Mouse (Mus musculus) limb, embryonic 14.5 days (tissue): ENCODE data around the gene Ednrb. TPM values are rescaled to one million over a fixed set of nuclear protein-coding genes. Genes with fewer than 3 reads are reported as not detected.

Experiments used
- ATAC-seq: fragments of 200-750 bp; cut with Nextera tagmentation; 2 replicates; pipeline ENCODE4 v1.8.0; 2017; ENCODE audit warnings: low read depth, moderate number of reproducible peaks, moderate TSS enrichment; ENCODE audit not compliant: low FRiP score
- DNase-seq: peaks from one replicate; pipeline ENCODE4 v3.0.0-alpha.2; 2015; ENCODE audit warnings: low spot score
- H3K27ac ChIP-seq: fragments of 300-500 bp; sonication (generic); replicated peaks from 2 replicates; pipeline ENCODE4 v1.5.1; 2014; ENCODE audit warnings: low read depth, mild to moderate bottlenecking, low read length, moderate library complexity, mixed read lengths
- H3K27me3 ChIP-seq: fragments of 300-500 bp; sonication (generic); 2 replicates; pipeline ENCODE4 v1.6.1; 2014; ENCODE audit warnings: low read length, mixed read lengths; ENCODE audit not compliant: control insufficient read depth, insufficient read depth
- H3K36me3 ChIP-seq: fragments of 300-500 bp; sonication (generic); 2 replicates; pipeline ENCODE4 v1.6.1; 2014; ENCODE audit warnings: mild to moderate bottlenecking, low read length, moderate library complexity, mixed read lengths; ENCODE audit not compliant: control insufficient read depth, insufficient read depth
- H3K4me1 ChIP-seq: fragments of 300-500 bp; sonication (generic); 2 replicates; pipeline ENCODE4 v1.6.1; 2014; ENCODE audit warnings: antibody characterized with exemption, low read length, mixed read lengths; ENCODE audit not compliant: control insufficient read depth, insufficient read depth
- H3K4me2 ChIP-seq: fragments of 300-500 bp; sonication (generic); replicated peaks from 2 replicates; pipeline ENCODE4 v1.6.1; 2014; ENCODE audit warnings: low read depth, mild to moderate bottlenecking, low read length, moderate library complexity; ENCODE audit not compliant: severe bottlenecking
- H3K4me3 ChIP-seq: fragments of 300-500 bp; sonication (generic); replicated peaks from 2 replicates; pipeline ENCODE4 v1.5.1; 2014; ENCODE audit warnings: low read length
- H3K9ac ChIP-seq: fragments of 300-500 bp; sonication (generic); 2 replicates; pipeline ENCODE4 v1.6.1; 2014; ENCODE audit warnings: mild to moderate bottlenecking, low read depth, low read length, moderate library complexity; ENCODE audit not compliant: severe bottlenecking
- H3K9me3 ChIP-seq: fragments of 300-500 bp; sonication (generic); 2 replicates; pipeline ENCODE4 v1.6.1; 2016; ENCODE audit warnings: low read length; ENCODE audit not compliant: control insufficient read depth
- POLR2A ChIP-seq: fragments of 200-500 bp; IDR thresholded peaks from 2 replicates; pipeline ENCODE4 v1.8.0; 2012; ENCODE audit warnings: inconsistent platforms, mild to moderate bottlenecking, moderate library complexity, borderline replicate concordance; ENCODE audit not compliant: insufficient read depth, insufficient read length; ENCODE audit errors: extremely low read depth
- WGBS: fragments of 180-500 bp; shearing (Covaris S2); extraction: QIAGEN DNeasy Blood & Tissue Kit; methylation state at CpG from one replicate; pipeline ENCODE4 v1.1.7; 2014; 5-methylcytosine and 5-hydroxymethylcytosine counted together
- polyA plus RNA-seq, 2 experiments: library from polyadenylated mRNA; depleted of rRNA in 1 of 2; stranded (reverse) in 1 of 2; unstranded in 1 of 2; fragments of >200 nt; fragmentation: Nextera tagmentation in 1 of 2; extraction: Ambion mirVana in 1 of 2; gene quantifications; 2 replicates each; pipeline versions ENCODE4 v1.2.1 to v1.2.3; 2012 to 2014

The Ednrb gene
- polyA plus RNA-seq, 2 experiments, result 10.1 to 26.7 TPM

- TF ChIP-seq POLR2A, result no peak
- Histone ChIP-seq H3K27me3 (no peaks in the 10 kb centered on the region), H3K4me3 (no peak overlapping the region), H3K4me1 (no peaks in the 10 kb centered on the region), H3K27ac (no peak overlapping the region), H3K9me3 (no peaks in the 10 kb centered on the region), H3K9ac (no peak overlapping the region), H3K4me2 (no peak overlapping the region), H3K36me3 (no peaks in the 10 kb centered on the region)
- whole genome bisulfite sequencing, result 39% methylated on average over 7 of the region's 7 CpGs
- DNase-seq (no peak), ATAC-seq (no peak)
These were observed 9.6 kb downstream of the Ednrb start for GRCm38 (mm10) chr14:103834589-103834988.

- no peaks in the 10 kb centered on the region for H3K4me1 ChIP-seq
- no peak for ATAC-seq
- H3K27me3 ChIP-seq, result no peaks in the 10 kb centered on the region
- DNase-seq, result no peak
- no peak for TF ChIP-seq POLR2A
- WGBS, result 74% methylated on average over 3 of the region's 3 CpGs
- H3K9ac ChIP-seq, result no peak overlapping the region
- no peaks in the 10 kb centered on the region for H3K36me3 ChIP-seq
- no peak overlapping the region for H3K4me2 ChIP-seq
- H3K9me3 ChIP-seq, result no peaks in the 10 kb centered on the region
- H3K4me3 ChIP-seq, result no peak overlapping the region
- H3K27ac ChIP-seq, result no peak overlapping the region
These were observed 10.1 kb downstream of the Ednrb start for GRCm38 (mm10) chr14:103834147-103834546.

GRCm38 (mm10) chr14:103832472-103832871 is 11.7 kb downstream of the Ednrb start:
- Histone ChIP-seq H3K9me3 (no peaks in the 10 kb centered on the region), H3K36me3 (no peaks in the 10 kb centered on the region), H3K27me3 (no peaks in the 10 kb centered on the region), H3K4me2 (no peak overlapping the region), H3K4me3 (no peak overlapping the region), H3K9ac (no peak overlapping the region), H3K27ac (no peak overlapping the region), H3K4me1 (no peaks in the 10 kb centered on the region)
- DNase-seq (no peak), ATAC-seq (no peak)
- no peak for TF ChIP-seq POLR2A
- whole genome bisulfite sequencing, result 75% methylated on average over 4 of the region's 4 CpGs

GRCm38 (mm10) chr14:103831007-103831406 is 13.2 kb downstream of the Ednrb start:
- no peak overlapping the region for H3K4me3 ChIP-seq
- no peak overlapping the region for H3K9ac ChIP-seq
- H3K27me3 ChIP-seq, result no peaks in the 10 kb centered on the region
- H3K9me3 ChIP-seq, result no peaks in the 10 kb centered on the region
- H3K4me1 ChIP-seq, result no peaks in the 10 kb centered on the region
- ATAC-seq (no peak), DNase-seq (no peak)
- no peaks in the 10 kb centered on the region for H3K36me3 ChIP-seq
- H3K4me2 ChIP-seq, result no peak overlapping the region
- 80% methylated on average over 5 of the region's 5 CpGs for WGBS
- no peak for TF ChIP-seq POLR2A
- H3K27ac ChIP-seq, result no peak overlapping the region

GRCm38 (mm10) chr14:103826343-103826742 is 17.9 kb downstream of the Ednrb start:
- Histone ChIP-seq H3K4me3 (no peak overlapping the region), H3K4me1 (peaks cover 9% of the 10 kb centered on the region; the same call in 1 of the 2 replicates), H3K36me3 (no peaks in the 10 kb centered on the region), H3K9ac (no peak overlapping the region), H3K27me3 (no peaks in the 10 kb centered on the region), H3K9me3 (no peaks in the 10 kb centered on the region), H3K27ac (no peak overlapping the region), H3K4me2 (no peak overlapping the region)
- ATAC-seq (no peak), DNase-seq (no peak)
- no peak for TF ChIP-seq POLR2A
- 84% methylated on average over 9 of the region's 9 CpGs for WGBS

DNA sequence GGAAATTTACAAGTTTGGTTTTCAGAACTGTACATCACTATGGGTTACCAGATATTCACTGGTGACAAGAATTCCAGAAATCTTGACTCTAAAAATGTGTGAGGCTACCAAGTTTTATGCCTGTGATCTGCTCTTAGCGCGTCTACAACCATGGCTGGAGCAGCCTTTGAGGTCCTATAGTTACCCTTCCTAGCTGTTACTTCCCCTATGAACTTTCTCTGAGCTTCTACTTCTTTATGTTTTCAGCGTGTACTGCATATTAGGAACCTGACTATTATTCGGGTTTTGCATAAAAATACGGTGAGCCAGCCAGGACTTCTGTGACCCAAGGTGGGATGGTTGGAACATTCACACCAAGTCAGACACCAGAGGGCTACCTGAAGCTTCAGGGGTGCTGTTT is 18.3 kb downstream of the Ednrb start:
- no peak for ATAC-seq

More for the DNA sequence above, 18.3 kb downstream of the Ednrb start:
- H3K9me3 ChIP-seq, result no peaks in the 10 kb centered on the region
- no peak overlapping the region for H3K4me2 ChIP-seq
- H3K4me1 ChIP-seq, result peaks cover 9% of the 10 kb centered on the region; the same call in 1 of the 2 replicates
- no peak overlapping the region for H3K9ac ChIP-seq
- no peaks in the 10 kb centered on the region for H3K27me3 ChIP-seq
- TF ChIP-seq POLR2A, result no peak
- no peak for DNase-seq
- WGBS, result 94% methylated on average over 5 of the region's 5 CpGs
- no peaks in the 10 kb centered on the region for H3K36me3 ChIP-seq
- H3K27ac ChIP-seq, result no peak overlapping the region
- H3K4me3 ChIP-seq, result no peak overlapping the region
